Mouse (Mus musculus): ENCODE data around the gene Macf1.

DNA sequence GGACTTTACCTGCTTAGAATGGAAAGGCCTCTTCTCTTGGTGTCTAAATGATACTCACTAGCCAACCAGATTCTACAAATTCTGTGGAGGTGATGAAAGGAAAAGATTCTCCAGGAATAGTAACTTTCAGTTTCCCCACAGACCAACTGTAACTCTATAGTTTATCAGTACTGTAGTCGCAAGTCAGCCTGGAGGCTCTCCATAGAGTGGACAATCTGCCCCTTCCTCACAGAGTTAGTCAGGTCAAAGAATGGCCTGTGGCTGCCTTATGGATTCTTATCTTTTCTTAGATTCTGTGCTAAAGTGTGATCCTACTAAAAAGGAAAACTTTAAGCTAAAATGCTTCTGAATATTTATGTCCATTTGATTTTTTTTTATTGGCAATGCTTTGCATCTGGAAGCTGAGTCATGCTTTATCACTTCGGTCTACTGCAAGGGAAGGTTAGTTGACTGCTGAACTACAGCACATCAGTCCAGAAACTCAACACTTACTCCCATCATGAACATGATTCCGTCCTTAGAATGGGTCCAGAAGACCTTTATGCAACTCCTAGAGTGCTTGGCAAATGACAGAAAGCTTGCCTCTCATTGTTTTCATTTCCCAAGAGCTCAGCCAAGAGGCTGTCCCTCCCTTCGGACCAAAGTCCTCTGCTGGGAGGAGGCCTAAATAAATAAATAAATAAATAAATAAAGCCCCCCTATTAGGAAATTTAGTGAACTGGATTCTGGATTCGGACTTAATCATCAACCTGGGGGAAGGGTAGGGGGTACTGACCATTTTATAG, 256.1 kb downstream of the Macf1 start:
- TF ChIP-seq POLR2A (IDR thresholded peaks at IDR 0.05; ENCODE audit: low read depth, low read length) (no peak), CTCF (conservative IDR thresholded peaks at IDR 0.05; ENCODE audit: insufficient read depth, insufficient read length, low read depth, low read length) (no peak)
